Mouse (Mus musculus) cerebellum, adult 9-10 months (tissue): ENCODE results near the gene Sema3b.
A peak's percentile ranks its signal among the peaks of the same experiment; 100 is the strongest.

Experiments used
- DNase-seq: peaks from one replicate; pipeline ENCODE4 v3.0.0; 2022

The Sema3b gene

DNA sequence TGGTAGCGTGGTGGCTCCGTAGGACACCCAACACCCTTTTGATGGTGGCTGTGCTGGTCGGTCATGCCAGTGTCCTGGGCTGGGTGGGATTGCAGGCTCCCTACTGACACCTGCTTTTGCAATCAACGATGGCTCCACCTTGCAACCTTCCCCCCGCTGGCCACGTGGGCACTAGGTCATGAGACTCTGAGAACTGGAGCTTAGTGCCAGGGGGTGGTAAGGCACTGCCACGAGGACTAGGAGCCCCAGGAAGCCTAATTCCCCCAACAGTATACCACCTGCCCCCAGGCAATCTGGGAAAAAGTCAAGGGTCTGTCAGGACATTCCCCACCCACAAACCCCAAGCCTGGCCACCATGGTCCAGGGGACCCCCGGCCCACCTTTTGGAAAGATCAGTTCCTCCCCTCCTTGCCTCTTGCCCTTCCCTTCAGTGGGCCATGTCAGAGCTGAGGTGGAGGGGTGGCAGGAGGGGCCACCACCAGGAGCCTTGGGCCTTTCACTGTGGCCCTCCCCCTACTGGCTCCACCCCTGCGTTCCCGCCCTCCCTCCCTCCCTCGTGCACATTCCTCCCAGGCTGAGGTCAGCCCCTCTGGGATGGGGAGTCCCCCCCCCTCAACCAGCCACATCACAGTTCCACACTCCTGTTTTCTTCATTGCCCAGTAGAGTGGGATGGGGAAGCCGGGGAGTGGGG lies at the start of gene Sema3b:
Sema3b (minus strand) TSS at position 489 of the 692 bp plus-strand sequence.
- no peak for DNase-seq

DNA sequence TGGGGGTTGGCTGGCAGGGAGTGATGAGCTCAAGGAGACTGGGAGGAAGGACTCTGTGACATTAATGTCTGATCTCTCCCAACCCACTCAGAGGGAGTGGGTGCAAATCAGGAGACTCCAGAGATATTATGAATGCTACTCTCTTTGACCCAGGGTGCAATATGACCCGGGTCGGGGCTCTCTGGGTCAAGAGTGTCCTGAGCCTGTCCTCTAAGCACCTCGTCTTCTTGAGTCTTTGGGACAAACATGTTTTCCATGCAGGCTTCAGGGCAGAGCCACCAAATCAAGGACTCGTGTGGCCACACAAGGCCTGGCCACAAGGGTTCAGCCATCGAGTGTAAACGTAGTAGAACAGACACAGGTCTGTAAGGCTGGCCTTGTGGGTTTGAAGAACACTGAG lies 49.1 kb upstream of the Sema3b start:
- DNase-seq = no peak

DNA sequence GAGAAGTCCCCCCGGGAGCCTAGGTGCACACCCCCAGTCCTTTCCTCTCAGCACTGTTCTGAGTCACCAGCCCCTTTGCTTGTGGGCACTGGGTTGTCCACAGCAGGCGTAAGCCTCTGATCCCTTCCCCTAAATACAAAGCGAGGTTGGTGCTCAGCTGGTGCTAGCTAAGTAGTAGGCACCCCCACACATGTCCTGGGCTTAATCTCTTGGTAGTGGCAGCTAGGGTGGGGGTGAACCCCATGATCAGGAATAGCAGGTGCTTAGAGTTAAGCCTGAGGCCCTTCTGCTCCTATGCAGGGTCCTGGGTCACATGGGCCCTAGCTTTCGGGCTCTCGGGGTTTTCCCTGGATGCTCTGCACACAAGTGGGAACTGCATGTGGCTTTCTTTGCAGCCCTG lies 48.1 kb upstream of the Sema3b start:
- no peak for DNase-seq

DNA sequence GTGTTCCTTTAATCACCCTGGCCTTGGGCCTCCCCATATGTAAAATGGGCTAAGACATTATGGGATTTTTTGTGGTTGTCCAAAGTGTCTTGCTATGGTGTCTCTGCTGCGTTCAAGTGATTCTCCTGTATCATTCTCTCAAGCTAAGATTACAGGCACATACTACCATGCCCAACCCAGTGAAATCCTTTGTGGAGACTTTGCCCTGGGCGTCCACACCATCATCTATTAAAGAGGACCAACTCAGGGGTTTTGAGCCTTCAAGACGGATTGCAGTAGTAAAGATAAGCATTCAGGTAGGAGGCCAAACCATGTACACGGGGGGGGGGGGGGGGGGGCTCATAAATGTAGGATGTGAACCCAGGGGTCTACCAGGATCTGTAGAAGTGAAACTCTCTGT lies 45.6 kb upstream of the Sema3b start:
- no peak for DNase-seq

DNA sequence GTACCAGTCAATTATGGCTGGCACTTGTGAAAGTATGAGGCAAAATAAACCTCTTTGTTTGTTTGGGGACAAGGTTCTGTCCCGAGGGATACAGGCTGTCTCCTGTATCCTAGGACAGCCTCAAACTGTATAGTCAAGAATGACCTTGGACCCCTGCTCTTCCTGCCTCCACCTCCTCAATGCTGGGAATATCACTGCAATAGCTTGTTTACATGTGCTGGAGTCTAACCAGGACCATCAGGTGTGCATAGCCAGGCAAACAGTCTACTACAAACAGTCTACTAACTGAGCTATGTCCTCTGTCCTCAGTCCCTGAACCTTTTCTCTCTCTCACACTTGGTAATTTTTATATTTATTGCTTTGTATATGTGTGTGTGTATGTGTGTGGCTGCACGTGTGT lies 44.4 kb upstream of the Sema3b start:
- DNase-seq = no peak

DNA sequence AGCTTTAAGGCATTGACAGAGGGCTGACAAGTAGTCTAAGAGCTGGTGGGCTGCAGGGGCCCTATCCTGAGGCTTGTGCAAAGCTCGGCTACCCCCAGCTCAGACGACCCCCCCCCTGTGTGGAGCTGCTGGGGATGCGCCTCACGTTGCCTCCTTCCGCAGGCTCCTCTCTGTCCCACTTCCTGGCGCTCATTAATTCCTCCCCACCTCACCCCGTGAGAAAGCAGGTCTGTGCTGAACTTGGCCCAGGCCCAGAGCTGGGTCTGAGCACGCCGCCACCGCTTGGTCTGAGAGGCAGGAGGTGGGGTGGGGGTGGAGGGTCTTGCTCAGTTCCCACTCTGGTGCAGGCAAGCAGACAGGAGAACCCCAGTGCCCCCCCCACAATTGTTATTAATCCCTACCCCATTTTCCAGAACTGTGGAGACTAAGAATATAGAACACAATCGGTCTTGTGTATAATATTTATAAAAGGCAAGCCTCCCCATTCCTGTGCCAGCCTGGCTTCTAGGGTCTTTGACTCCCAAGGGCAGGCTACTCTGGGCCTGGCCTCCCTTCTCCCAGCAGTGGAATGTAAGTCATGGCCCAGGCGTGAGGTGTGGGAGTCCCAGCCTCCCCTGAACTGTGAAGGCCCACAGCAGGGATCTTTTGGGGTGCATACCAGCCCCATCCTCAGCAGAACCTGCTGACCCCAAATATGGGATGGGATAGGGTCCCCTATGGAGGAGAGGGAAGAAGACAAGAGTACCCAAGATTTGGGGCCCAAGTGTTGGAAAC lies 41.9 kb upstream of the Sema3b start:
- DNase-seq = no peak

DNA sequence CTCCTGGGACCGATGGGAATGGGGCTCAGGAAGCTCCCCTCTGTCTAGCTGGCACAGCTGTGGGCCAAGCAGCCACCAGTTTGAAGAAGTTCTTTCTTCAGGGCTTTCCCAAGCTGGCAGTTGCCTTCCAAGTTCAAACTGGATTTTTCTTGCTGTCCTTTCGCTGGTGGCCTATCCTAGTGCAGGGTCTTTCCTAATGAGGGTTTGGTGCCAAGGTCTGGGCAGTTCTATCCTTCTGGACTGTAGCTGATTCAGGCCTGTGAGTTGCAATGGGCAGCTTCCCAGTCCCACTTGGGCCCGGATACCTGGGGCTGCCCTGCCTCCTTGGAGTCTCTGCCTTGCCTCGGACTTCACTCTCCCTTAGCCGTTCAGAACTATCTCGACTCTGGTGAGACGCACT lies 41.2 kb upstream of the Sema3b start:
- no peak for DNase-seq

DNA sequence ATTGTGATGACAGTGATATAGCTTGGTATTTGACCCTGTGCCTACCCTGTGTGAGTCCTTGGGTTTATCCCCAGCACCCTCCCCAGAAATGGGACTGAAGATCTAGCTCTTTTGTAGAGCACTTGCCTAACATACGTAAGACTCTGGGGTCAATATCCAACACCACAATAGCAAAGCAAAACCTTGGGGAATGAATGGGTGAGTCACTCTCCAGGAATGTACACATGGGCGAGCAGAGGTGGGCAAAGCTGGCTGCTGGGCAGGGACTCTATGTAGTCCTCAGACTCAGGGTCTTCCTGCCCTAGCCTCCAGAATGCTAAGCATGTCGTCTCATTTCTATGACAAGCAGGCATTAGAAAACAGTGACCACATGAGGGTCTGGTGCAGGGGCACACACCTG lies 39.7 kb upstream of the Sema3b start:
- DNase-seq = no peak

DNA sequence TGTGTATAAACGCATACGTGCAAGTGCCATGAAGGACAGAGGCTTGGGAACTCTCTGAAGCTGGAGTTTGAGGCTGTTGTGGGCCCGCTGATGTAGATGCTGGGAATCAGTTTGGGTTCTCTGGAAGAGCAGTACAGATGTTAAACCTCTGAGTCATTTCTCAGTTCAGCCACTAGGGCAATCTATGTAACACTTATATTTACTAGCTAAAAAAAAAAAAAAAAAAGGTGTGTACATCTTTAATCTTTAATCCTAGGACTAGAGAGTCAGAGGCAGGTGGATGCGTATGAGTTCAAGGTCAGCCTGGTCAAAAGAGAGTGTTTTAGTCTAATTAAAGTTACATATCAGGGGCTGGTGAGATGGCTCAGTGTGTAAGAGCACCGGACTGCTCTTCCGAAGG lies 37.9 kb upstream of the Sema3b start:
- DNase-seq = no peak

DNA sequence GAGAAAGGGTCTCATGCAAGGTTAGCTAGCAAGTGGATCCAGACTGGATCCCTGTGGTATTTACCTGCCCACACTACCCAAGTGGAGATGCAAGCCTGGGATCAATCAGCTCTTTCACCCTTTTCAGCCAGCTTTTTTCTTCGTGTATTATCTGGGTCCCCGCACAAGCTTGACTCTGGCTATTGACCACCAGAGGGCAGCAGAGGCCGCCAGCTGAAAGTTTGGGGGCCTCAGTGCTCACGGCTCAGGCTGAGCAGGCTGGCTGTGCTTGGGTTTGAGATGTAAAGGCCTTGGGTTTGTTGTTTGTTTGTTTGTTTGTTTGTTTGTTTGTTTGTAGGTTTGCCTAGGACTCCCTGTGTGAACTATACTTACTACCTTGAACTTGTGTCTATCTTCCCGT lies 36.5 kb upstream of the Sema3b start:
- peak; percentile 83 for DNase-seq

DNA sequence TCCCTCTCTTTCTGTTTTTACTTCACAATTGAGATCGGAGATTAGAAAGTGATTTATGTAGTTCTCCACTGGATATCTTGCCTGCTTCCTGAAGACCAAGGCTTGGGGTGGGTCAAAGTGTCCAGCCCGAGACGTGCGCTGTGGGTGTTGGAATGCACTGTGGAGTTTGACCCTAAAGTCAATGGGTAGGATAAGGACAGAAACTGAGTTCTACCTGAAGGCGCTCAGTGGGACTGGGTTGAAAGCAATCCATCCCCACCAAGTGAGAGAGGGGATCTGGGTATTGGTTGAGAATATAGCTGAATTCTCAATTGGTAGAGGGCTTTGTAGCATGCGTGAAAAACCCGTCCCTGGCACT lies 36.1 kb upstream of the Sema3b start:
- no peak for DNase-seq

DNA sequence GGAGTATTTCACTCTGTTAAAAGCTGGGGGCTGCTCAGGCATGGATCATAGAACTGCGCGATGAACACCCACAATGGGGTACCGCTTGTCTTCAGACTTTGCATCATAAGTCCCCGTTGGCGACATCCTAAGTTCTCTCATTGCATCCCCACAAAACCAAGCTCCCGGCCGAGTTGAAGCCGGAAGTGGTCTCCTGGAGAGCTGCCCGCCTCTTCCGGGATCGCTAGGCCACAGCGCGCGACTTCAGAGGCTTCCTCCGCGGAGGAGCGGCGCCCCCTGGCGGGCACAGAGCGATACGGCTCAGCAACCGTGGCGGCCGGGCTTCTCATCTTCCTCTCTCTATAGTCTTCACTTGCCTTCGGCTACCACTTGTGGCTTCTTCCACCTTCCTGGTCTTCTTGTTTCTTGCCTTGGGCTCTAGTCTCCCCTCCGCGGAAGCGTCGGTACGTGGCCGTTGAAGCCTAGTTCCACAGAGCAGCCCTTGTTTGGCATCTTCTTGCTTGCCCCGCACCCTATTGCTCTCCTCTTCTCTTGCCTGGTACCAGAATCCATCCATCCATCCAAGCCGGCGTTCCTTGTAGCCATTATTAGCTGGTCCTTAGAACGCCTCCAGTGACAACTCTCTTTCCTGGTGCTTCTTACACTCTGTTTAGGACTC lies 35.6 kb upstream of the Sema3b start:
- peak; percentile 93 for DNase-seq

DNA sequence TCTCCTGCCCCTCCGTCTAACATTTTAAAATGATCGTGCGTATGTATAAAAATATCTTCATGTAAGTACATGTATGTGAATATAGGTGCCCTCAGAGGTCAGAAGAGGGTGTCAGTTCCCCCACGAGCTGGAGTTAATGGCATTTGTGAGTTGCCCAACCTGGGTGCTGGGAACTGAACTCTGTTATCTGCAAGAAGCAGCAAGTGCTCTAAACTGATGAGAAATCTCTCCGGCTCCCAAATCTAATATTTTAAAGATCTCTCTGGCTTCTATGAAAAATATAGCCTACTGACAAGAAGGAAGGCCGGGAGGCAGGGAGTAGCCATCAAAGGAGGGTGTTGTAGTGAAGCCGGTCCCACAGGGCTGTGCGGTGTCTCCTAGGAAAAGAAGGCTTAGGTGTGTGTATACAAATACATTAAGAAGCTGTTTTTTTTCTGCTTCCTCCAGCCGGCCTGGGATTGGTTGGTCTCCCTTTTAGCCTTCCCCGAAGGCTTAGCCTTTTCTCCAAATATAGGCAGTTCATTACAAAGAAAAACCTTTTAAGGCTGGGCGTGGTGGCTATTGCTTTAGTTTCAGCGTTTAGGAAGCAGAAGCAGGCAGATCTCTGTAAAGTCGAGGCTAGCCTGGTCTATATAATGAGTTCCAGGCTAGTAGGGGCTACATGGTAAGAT lies 34.6 kb upstream of the Sema3b start:
- DNase-seq = no peak

DNA sequence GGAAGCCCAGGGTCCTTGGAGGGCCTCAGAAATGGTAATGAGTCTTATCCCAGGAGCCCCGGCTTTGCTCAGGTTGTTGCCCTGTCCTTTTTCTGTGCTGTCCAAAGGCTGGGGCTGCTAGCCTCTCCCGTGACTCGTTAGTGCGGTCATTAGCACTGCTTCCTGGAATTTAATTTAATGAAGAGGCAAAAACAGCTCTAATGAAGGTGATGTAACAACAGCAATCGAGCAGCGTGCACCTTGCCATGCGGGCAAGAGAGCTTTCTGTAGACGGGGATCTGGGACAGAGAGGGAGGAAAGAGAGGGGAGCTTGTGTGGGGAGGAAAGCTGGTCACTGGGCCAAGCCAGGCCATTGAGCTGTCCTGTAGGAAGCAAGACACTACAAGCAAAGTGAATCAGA lies 32.6 kb upstream of the Sema3b start:
- DNase-seq = no peak

DNA sequence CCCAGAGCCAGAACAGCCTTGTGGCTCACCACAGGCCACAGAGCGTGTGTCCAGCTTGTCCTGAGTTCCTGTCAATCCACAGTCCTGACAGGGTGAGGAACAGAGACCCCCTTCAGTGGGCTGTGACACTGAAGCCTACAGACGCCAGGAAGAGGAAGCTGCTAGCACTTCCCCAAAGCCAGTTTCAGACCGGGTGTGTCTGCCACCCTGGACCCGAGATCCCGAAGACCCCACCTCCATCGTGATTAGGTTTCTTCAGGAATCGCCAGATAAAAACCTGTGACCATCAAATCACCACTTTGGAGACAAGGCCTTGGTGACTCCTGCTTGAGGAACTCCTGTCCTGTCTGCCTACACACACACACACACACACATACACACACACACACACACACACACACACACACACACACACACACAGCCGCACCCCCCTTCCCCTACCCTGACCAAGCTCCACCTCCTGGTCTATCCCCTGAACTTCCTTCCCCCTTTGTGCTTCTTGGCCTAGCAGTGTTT lies 31.3 kb upstream of the Sema3b start:
- no peak for DNase-seq

DNA sequence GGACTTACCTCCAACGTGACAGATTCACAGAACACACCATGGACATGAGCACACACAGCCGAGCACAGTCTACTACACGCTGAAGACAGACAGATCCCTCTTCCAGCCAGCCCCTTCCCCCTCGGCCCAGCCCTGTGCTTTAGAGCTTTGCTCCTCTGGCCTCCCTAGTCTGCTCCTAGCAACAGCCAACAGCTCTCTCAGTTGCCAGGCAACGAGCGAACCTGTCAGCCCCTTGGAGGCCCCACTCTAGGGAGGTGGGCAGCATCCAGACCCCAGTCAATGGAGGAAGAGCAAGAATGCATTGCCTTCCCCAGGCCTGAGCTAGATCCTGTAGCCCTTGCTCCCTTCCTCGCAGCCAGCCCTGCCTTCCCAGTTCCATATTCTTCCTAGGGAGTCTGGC lies 28.0 kb upstream of the Sema3b start:
- peak; percentile 33 for DNase-seq

DNA sequence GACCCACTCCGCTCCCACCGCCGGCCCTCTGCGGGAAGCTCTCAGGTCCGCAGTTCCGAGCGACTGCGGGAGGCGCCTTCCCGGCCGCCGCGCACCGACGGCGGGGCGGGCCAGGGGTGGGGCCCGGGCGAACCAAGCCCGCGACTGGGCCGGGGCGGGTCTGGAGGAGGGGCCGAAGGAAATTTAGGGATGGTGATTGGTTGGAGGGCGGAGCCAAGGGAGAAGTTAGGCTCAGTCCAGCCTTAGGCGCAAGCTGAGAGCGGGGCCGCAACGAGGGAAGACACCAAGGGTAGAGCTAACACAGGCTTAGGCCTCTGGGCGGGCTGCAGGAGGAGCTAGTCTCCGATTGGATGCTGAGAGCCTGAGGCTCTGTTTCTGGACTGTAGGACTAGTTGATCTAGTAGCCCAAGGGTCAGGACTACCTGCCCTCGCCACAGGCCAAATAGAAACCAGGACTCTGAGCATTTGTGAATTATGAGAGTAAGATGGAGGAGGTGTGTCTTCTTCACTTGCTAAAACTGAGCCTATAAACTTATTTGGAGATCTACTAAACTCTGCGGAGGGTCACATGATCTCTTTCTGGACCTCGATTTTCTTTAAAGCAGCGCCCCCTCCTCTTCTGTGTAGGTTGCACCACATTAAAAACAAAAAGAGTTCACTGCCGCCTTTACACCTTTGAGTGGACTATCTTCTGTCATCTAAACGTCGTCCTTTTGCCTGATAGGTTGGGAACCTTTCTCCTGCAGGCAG lies 26.4 kb upstream of the Sema3b start, which contains the start of gene Gnai2:
Gnai2 (minus strand) TSS at position 89 of the 750 bp plus-strand sequence.
- DNase-seq = peak; percentile 95

DNA sequence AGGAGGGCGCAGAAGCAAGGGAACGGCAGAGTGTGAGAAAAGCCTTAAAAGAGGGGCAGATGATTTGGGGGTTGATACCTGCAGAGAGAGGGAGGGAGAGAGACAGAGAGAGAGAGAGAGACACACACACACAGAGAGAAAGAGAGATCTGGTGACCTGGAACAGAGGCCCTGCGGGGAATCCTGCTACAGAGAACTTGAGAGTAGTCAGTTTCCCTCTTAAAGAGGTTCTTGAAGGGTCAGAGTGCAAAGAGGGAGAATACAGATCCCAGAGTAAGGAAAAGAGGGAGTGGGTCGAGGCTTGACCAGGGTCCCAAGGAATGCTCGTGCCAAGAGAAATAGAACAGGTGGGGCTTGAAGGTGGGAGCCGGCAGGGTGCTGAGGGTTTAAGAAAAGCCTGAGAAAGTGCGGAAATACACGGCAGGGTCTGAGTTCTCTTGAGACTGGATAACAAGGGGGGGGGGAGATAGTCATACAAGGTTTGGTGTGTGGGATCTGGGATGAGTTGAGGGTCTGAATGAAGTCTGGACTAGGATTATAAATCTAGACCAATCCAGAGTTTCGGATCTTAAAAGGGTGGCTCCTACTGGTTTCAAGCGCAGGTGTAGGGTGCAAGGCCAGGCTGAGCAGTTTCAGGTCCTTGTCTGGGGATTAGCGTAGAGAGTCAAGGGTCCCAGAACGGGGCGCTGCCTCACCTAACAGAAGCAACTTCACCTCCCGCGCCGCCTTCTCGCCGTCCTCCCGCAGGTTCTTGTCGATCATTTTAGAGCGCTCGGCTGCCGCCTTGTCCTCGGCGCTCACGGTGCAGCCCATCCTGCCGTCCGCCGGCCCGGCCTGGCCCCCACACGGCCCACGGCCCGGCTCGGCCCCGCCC lies 25.6 kb upstream of the Sema3b start:
- peak; percentile 52 for DNase-seq

DNA sequence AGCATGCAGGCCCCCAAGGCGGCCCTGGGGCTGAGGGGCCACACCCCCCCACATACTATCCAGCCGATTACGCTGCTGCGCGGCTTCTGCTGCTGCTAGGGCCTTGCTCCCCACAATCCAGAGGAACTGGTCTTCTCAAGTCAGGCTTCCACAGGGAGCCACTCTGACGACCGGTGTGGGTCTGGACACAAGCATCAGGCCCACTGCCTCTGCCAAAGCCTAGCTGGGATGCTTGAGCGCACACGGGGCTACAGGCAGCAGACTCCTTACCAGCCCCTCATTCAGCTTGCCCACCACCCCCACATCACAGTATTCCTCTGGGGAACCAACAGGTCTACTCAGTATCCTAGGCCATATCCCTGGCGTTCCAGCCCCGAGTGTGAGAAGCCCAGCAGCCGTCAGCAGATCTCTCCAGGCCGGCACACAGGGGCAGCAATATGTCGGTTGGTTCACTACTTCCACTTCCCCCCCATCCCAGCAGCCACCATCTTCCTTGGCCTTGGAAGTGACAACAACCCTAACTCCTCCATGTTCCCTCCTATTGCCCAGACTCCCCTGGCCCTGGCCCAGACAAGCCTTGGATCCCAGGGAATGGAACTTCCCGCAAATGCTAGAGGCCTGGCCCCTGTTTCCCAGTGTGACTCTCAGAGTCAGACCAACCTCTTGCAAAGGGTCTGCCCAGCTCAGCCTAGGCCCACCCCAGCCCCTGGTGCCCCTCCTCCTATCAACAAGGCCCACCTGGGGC lies 24.8 kb upstream of the Sema3b start:
- peak; percentile 68 for DNase-seq

DNA sequence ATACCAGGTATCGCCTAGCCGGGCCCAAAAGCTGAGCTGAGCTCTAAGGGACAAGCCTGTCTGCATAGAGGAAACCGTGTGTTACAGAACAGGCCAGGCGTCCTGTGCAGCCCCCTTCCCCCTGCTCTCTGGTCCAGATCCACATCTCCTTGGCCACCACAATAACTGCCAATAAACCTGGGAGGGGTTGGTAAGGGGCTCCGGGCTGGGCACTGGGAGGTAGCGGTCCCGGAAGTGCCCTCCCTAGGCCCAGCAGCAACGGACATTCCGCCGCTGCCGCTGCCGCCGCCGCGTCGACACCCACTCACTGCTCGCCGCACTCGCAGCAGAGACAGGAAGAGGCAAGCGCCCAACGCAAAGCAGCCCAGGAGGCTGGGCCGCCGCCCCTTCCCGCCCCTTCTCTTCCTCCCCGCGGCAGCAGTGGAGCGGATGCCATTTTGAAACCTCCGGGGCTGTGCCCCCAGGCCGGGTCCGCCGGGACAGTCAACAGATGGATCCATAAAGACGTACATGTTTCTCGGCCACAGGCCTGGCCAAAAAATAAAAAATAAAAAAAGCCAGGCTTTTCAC lies 24.1 kb upstream of the Sema3b start:
- DNase-seq = peak; percentile 63
